Mouse (Mus musculus) thymus, postnatal 0 days (tissue): Measurements from ENCODE around the gene Arl8a. TPM values are rescaled to one million over a fixed set of nuclear protein-coding genes. Genes with fewer than 3 reads are reported as not detected.

Experiments used
- DNase-seq: peaks from one replicate; pipeline ENCODE4 v3.0.0-alpha.2; 2015; ENCODE audit warnings: low spot score
- polyA plus RNA-seq: library from polyadenylated mRNA; unstranded; fragments of >200 nt; fragmentation: Nextera tagmentation; extraction: Ambion mirVana; gene quantifications from 2 replicates; pipeline ENCODE4 v1.2.1, GENCODE M21; 2015

Gene Arl8a
- polyA plus RNA-seq, 1 experiment from 2014 or later: 32.6 TPM

DNA sequence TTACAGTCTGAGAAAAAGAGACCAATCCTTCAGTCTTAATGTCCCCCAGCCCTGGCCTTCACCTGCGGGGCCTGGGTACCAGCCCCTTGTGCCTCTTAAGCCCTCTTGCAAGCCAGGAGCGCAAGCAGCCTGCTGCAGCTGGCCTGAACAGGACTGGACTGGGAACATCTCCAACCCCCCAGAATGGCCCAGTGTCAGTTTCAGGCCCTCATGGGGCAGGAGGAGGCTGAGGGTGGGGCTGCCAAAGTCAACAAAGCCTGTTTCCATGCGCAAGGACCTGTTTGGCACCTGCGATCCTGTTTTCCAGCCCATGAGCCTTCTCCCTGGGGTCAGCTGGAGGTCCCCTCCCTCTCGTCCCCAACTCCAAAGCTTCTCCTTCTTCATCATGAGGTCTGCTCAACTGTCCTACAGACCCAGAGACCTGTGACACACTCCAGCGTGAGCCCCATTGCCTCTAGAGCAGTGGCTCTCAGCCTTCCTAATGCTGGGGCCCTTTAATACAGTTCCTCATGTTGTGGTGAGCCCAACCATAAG, 49.4 kb downstream of the Arl8a start:
- DNase-seq: no peak

DNA sequence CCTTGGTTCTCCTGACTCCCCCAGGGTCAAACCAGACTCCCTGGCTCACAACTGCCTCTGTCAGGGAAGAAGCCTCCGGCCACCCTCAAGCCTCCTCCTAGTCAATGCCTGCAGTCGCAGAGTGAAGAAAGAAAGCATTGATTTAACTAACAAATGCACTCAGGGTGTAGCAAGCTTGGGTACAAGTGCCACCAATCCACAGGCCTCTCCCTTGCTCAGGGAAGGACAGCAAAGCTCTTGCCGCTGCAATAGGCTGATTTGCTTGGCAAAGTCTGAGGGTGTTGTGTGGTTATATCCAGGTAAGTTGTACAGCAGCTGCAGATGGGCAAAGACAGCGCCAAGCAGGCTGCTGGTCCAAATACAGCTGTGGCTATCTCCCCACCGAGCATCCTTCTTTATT, 51.8 kb downstream of the Arl8a start:
- no peak for DNase-seq

GRCm38 (mm10) chr1:135199014-135199819, 52.6 kb downstream of the Arl8a start:
- DNase-seq: no peak

- DNase-seq: no peak
Observed at GRCm38 (mm10) chr1:135200400-135200799, 53.8 kb downstream of the Arl8a start.

GRCm38 (mm10) chr1:135204196-135205126, 57.8 kb downstream of the Arl8a start:
- DNase-seq: no peak

GRCm38 (mm10) chr1:135205257-135205656, 58.6 kb downstream of the Arl8a start:
- no peak for DNase-seq

Other genes starting within 250 kb of the Arl8a start
- 4.5 and 7.0 TPM in 2 replicates for gene Ppp1r12b, start 190.9 kb upstream of the Arl8a start, polyA plus RNA-seq
- gene Ube2t, start 184.3 kb upstream of the Arl8a start, polyA plus RNA-seq: 51.6 and 57.5 TPM in 2 replicates
- 0.12 and 0.31 TPM in 2 replicates for gene Lgr6, start 41.5 kb upstream of the Arl8a start, polyA plus RNA-seq
- gene Ptpn7, start 14.1 kb upstream of the Arl8a start, polyA plus RNA-seq: 108 and 118 TPM in 2 replicates
- gene Gpr37l1, start 20.9 kb downstream of the Arl8a start, polyA plus RNA-seq: 0.09 and 0.13 TPM in 2 replicates
- gene Elf3, start 111.7 kb downstream of the Arl8a start, polyA plus RNA-seq: 4.4 and 5.0 TPM in 2 replicates
- gene Rnpep, start 137.3 kb downstream of the Arl8a start, polyA plus RNA-seq: 58.1 and 66.1 TPM in 2 replicates
- 235 TPM in 2 replicates for gene Timm17a, start 167.0 kb downstream of the Arl8a start, polyA plus RNA-seq
- gene Lmod1, start 178.0 kb downstream of the Arl8a start, polyA plus RNA-seq: 0.55 and 0.89 TPM in 2 replicates
- gene Shisa4, start 228.4 kb downstream of the Arl8a start, polyA plus RNA-seq: 11.0 and 14.5 TPM in 2 replicates